In the genomic region with DNA sequence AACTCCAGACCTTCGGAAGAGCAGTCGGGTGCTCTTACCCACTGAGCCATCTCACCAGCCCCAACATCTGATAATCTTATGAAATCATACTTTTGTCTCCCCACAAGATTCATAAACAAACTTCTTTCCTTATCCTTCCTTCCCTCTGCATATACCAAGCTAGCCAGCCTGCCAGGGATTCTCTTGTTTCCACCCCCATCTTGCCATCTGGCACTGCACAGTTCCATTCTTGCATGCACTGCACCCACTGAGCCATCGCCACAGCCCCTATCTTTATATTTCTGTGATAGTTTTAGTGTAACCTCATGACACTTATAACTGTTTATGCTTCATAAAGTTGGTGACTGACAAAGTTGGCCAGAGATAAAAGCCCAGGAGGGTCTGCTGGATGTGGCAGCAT, we compare ENCODE assay signal across 22 mouse cellular contexts.
DNase-seq lines count a peak whose midpoint lies in the region; ATAC-seq lines count a peak whose summit lies in the region.
"Had no signal": no experiment of that assay in that cellular context is flagged by ENCODE, and none has a peak within 500 bp of the region (broad histone marks: within the 10 kb centered on the region; RNA-seq: fewer than 3 reads in every experiment).

No protein-coding gene starts in this region.

- no peak; the same call in 1 of the 2 replicates for ATAC-seq in frontal cortex, adult (ENCODE audit: low TSS enrichment)
- ATAC-seq: activated CD4-positive, CD25-positive, alpha-beta regulatory T cell, adult 4 months; forebrain, embryonic 14.5 days; hindbrain, embryonic 16.5 days; midbrain, embryonic 16.5 days had no signal

- DNase-seq in frontal cortex, postnatal 14 days (ENCODE audit: low spot score in 2 of 2): peak; percentile 5 to 9
- peak; percentile 65 for DNase-seq in right cerebral cortex, adult 18-20 months
- DNase-seq in right cerebral cortex, postnatal 4 days: no peak
- peak; percentile 40 for DNase-seq in layer of hippocampus, adult 9-11 months
- peak; percentile 5 to 24 for DNase-seq in right cerebral cortex, postnatal 36 days (ENCODE audit: low spot score in 2 of 2)
- DNase-seq in urinary bladder, postnatal 14 days (ENCODE audit: low spot score): no peak
- DNase-seq in cerebellum, adult 9-11 months: no peak
- DNase-seq: adrenal gland, adult 8-10 months; cerebellum, adult 8-10 months; embryo, embryonic 11 days; gastrocnemius, postnatal 10 days; heart, postnatal 14 days; kidney, adult 18-20 months; kidney, postnatal 25 days; liver; lung, adult 2 months; lung, postnatal 10 days had no signal

Comparison
In these comparisons a context has a peak if more than half of its experiments do, and no peak if none do; other contexts are left out.
1. DNase-seq: peak in frontal cortex, postnatal 14 days (2 of 2), right cerebral cortex, adult 18-20 months (single experiment), layer of hippocampus, adult 9-11 months (single experiment) and right cerebral cortex, postnatal 36 days (2 of 2); none in right cerebral cortex, postnatal 4 days (single experiment), urinary bladder, postnatal 14 days (single experiment) and cerebellum, adult 9-11 months (single experiment).